Mouse (Mus musculus) CD4-positive helper T cell, adult 2 months (primary cell): ENCODE results near the gene Meox1.
A peak's percentile ranks its signal among the peaks of the same experiment; 100 is the strongest.

Experiments
- DNase-seq: peaks from one replicate; pipeline ENCODE4 v3.0.0-alpha.2; 2012; ENCODE audit warnings: low read depth, missing footprints, low spot score

Meox1 gene

DNA sequence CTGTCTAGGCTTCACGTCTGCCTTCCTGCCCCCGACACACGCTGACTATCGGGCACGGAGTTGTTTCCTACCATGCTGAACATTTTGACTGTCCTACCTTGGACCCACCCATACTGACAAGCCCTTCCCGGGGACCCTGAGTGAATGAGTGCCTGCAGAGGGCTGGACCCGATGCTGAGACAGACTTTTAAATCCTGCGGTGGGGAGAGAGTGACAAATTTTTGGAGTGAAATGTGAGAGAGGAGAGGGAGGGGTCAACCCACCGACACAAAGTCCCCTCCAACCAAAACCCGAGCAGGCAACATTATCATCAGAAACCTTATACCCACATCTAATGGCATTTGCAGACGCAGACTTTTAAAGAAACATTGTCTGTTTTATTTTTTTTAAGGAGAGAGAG is at the start of gene Meox1:
Gene Meox1 (minus strand): TSS at position 171 of the 400 bp plus-strand sequence.
- DNase-seq, result no peak

DNA sequence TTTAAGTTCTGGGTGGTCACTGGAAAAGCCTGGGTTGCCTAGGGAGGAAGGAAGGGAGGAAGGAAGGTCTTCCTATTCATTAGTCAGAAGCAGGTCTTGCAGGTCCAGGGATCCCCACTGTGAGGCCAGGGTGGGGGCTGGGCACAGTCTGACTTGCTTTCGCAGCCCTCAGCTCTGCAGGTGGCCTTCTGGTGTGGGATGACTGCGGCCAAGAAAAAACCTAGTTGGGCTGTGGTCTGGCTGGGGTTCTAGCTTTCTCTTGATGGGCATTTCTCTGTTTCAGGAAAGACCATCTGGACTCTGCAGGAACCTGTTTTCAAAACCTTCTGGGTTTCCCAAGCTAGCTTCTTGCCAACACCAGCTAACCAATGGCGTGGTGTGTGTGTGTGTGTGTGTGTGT is 48.9 kb upstream of the Meox1 start:
- DNase-seq, result no peak

- no peak for DNase-seq
Measured at GRCm38 (mm10) chr11:101937108-101937507, 42.9 kb upstream of the Meox1 start.

GRCm38 (mm10) chr11:101936421-101936820 is 42.2 kb upstream of the Meox1 start:
- DNase-seq, result no peak

DNA sequence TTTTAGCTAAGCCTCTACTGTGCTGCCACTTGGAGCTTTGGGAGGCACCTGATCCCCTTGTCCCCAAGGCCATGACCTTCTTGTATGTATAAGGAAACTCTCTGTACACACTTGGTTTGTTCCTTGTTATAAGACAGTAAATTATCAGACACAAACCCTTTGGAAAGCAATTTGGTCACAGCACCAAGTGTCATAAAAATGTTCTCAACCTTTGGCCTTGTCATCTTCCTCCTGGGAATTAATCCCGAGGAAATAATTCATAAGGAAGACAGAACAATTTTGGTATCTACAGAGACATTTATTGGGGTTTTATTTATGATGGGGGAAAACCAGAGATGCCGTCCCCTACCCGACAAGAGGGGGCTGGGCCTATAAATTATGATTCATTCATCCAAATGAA is 41.6 kb upstream of the Meox1 start:
- DNase-seq, result no peak

DNA sequence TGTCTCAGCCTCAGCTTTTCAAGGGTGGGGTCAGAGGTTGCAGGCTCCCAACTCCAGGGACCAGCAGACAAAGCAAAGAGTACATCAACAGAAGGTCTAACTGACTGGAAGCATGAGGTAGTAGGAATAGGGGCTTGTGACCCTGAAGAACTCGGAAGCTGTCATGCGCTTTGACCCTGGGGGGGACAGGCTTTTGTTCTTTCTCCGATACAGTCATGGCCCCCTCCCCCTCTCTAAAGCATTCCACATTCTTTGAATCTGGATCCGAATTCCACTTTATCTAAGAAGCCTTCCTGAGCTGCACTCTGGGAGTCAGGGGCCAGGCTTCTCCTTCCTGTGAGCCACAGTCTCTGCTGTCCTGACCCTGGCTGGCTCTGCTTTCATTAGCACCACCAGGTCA is 37.8 kb upstream of the Meox1 start:
- DNase-seq, result no peak

DNA sequence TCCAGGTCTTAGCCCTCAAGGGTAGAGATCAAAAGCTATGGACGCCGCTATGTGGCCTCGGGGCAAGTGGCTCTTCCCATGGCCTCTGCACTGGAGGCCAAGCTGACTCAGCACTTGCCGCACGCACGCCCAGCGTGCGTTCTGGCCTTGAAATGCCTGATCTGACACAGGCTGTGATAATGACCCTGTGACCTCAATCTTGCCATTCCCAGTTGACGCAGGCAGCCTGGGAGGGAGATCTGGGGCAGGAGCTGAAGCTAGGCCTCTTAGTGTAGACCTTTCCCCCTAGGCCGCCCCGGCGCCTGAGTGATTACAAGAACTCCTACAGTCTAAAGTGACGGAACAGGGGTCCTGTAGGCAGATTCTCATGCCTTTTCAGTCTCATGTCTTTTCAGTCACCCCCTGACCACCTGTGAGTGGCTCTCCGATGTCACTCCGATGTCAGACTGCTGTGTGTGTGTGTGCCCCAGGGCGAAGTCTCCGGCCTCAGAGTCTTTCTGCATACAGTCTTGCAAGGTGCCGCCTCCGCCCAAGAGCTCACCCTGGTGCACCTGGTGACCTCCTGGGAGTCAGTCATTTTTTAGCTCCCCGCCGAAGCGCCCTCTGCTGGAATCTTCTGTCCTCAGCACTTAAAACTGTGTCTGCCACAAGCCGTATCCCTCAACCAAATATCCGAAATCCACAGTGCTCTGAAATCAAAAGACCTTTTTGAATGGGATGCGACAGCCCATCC is 34.0 kb upstream of the Meox1 start:
- DNase-seq, result no peak

- no peak for DNase-seq
Measured at GRCm38 (mm10) chr11:101926951-101927589, 32.9 kb upstream of the Meox1 start.

GRCm38 (mm10) chr11:101925636-101926035 is 31.5 kb upstream of the Meox1 start:
- no peak for DNase-seq

DNA sequence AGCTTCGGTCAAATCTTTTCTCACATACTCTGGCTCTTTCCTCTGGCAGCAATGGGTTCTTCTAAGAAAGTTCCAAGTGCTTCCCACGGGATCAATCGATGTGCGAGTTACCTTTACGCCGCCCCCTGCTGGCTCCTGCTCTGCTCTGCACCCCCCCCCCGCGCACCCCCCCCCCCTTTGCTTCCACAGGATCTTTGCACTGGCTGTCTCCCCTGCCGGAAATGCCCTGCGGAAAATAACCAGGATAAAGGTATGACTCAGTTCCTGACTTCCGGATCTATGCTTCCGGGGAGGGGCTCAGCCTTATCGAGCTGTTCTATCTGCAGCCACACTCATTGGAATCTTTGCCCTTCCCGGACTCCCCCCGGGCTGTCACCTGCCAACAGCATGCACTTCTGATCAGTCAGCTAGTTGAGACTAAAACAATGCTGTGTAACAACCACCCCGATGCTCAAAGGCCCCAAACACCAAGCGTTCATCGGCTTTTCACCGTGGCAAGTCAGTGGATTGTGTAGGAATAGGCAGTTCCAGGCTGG is 30.3 kb upstream of the Meox1 start:
- no peak for DNase-seq

DNA sequence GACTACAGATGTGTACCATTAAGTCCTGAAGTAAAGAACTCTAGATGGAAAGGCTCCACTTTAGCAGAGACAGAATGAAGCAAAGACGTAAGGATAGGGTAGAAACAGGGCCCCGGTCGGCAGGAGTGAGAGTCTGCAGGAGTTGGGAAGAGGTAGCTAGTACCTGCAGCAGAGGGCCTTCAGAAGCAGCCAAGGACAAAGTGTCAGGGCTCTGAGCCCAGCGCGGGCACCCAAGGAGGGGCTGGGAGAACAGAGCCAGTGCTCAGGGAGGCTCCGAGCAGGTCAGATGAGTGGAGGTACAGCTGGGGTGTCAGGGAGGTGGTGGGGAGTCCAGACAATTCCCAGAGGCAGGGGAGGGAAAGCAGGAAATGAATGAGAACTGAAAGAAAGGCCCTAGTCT is 29.8 kb upstream of the Meox1 start:
- no peak for DNase-seq

DNA sequence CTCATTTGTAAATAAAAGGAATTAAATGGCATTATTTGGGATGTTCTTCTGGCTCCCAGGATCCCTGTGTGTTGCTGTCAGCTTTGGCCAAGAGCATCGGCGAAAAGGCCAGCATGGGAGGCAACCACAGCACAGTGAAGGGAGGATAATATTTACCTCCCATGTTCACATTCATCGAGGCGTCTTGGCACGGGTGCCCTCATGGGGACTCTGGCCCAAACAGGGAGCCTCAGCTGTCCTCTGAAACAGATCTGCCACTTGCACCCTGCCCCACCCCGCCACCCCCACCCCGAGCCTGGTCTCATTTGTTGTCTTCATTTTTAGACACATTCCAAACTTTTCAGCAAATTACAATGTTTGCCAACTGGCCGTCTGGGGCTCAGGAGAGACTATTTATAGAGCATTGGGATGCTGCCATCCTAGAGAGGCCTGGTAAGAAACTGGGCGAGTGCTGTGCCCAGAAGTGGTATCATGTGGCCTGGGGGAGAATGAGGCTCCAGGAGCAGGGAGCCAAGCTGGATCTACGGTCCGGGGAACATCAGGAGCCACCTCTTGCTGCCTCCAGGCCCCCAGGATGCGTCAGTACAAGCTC is 27.3 kb upstream of the Meox1 start:
- DNase-seq, result no peak

- peak; percentile 61 for DNase-seq
Measured at GRCm38 (mm10) chr11:101919660-101920059, 25.5 kb upstream of the Meox1 start.

GRCm38 (mm10) chr11:101918609-101919008 is 24.4 kb upstream of the Meox1 start:
- no peak for DNase-seq

GRCm38 (mm10) chr11:101916772-101917171 is 22.6 kb upstream of the Meox1 start:
- no peak for DNase-seq

DNA sequence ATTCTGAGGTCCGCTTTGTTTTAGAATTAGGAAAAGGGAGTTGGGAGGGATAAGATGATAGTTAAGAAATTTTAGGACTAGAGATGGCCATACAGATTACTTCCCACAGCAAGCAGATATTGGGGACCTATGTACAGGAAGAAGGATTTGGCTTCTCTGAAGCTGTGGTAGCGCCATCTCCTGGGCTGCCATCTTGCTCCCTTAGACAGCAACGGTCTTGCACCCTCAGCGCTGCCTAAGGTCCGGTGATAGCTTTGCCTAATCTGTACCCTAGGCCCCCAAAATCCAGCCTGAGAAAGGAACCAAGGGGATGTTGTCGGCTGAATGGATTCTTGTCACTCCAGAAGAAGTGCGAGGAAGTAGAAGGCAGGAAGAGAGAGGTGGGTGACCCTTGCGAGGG is 19.4 kb upstream of the Meox1 start:
- DNase-seq, result no peak

- peak; percentile 50 for DNase-seq
Measured at GRCm38 (mm10) chr11:101911855-101912579, 17.8 kb upstream of the Meox1 start.

GRCm38 (mm10) chr11:101910230-101910946 is 16.2 kb upstream of the Meox1 start:
- peak; percentile 68 for DNase-seq

GRCm38 (mm10) chr11:101908777-101909176 is 14.6 kb upstream of the Meox1 start:
- DNase-seq, result no peak

DNA sequence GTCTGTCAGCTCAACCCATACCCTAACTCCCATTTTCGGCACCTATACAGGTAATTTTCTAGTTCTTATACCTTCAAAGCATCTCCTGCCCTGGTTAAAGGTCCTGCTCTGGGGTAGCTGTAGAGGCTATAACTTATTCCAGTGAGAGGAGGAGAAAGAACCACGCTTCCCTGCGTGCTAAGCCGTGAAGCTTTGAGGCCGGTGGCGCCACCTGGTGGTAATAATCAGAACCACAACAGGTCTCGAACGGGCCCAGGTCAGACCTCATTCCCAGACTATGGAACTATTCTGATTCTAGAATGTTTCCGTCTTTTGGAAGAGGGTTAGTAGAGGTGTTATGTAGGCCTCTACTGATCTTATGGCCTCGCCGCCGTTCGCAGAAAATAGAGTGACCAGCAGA is 10.9 kb upstream of the Meox1 start:
- DNase-seq, result peak; percentile 44

DNA sequence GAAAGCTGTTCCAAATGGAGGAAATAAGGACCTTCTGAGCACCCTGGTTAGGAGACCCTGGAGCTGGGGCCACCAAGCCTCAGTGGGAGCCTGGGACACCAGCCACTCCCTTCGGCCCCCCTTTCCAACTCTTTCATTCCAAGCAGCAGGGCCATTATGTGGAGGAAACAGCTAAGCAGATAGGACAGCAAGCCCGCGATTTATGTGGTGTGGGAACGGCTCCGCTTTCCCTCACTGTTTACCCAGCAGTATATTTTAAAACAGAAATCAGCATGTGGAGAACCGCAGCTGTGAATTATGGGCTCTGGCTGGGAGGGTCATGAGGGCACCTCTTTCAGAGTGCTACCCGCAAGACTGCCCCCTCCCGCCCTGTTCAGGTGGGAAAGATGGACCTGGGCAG is 7.1 kb upstream of the Meox1 start:
- no peak for DNase-seq
